Mouse (Mus musculus) layer of hippocampus, adult 2 months (tissue): Measurements from ENCODE around the gene Slc9a7. TPM values are rescaled to one million over a fixed set of nuclear protein-coding genes. Genes with fewer than 3 reads are reported as not detected.

Experiments
- DNase-seq, 2 experiments: peaks; one replicate each; pipeline ENCODE4 v3.0.0; 2022; ENCODE audit warnings: low spot score in 2 of 2
- H3K27ac ChIP-seq: fragments of 200-600 bp; 2 replicates; pipeline ENCODE4 v1.8.1; 2022
- H3K4me3 ChIP-seq: fragments of 200-600 bp; 2 replicates; pipeline ENCODE4 v1.8.1; 2022; ENCODE audit warnings: mild to moderate bottlenecking
- CTCF ChIP-seq: fragments of 200-600 bp; conservative IDR thresholded peaks from 2 replicates; pipeline ENCODE4 v1.8.1; 2022; ENCODE audit warnings: antibody characterized with exemption, mild to moderate bottlenecking, moderate library complexity
- total RNA-seq, 2 experiments: library from RNA; stranded (reverse); gene quantifications; 2 replicates each; pipeline ENCODE4 v1.2.3; 2021

Slc9a7 gene
- total RNA-seq, 2 experiments from 2014 or later: 62.9 to 65.6 TPM

DNA sequence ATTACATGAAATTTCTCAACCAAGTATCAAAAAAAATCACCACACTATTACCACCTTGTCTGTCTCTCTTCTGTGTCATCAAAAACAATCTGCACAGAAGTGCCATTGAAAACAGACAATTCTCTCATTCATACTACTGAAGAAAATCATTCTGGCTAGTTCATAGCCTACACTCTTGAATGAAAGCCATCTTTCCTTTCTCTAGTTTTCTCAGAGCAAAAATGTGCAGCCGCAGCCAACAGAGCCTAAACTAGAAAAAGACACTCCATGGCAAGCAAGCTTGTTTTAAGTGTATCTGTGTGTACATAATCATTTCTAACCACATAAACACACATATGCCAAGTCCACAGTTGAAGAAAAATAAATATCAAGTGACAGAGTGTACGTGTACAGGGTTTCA is 27.2 kb downstream of the Slc9a7 start:
- Histone ChIP-seq H3K27ac (no peak overlapping the region), H3K4me3 (no peak overlapping the region)
- DNase-seq: no peak
- no peak for TF ChIP-seq CTCF

DNA sequence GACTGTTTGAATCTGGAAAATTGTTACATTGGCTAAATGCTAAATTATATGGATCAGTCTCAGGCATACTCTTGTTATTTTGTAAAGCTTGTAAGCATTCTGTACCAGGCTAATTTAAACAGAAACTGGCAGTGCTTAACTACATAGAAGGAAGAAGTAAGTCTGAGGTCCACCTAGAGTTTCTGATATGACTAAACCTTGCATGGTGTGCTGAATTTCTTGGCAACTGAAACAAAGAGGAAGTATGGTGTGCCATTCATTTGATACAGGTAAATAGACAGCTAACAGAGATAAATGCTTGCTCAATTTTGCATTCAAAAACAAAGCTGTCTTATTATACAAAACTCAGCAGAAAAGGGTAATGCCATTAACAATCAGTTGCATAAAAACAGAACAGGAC is 63.5 kb downstream of the Slc9a7 start:
- no peak overlapping the region for H3K4me3 ChIP-seq
- H3K27ac ChIP-seq: no peak overlapping the region
- TF ChIP-seq CTCF: no peak
- no peak for DNase-seq

DNA sequence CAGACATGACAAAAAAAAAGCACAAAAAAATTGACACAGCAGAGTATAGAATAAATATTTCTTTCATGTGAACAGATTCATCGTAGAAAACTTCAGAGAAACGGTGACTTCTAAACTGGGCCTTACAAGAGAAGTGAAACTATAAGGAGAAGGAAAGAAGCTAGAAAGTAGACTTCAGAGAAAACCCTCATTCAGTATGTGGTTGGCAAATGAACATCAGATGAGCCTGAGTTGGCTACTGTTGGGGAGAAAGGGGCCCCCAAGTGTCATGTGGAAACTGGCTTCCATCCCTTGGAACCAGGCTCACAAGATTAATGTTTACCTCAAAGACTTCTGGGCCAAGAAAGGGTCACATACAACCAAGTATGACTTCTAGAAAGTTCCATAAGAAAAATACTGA is 70.1 kb downstream of the Slc9a7 start:
- TF ChIP-seq CTCF: no peak
- Histone ChIP-seq H3K27ac (no peak overlapping the region), H3K4me3 (no peak overlapping the region)
- no peak for DNase-seq

DNA sequence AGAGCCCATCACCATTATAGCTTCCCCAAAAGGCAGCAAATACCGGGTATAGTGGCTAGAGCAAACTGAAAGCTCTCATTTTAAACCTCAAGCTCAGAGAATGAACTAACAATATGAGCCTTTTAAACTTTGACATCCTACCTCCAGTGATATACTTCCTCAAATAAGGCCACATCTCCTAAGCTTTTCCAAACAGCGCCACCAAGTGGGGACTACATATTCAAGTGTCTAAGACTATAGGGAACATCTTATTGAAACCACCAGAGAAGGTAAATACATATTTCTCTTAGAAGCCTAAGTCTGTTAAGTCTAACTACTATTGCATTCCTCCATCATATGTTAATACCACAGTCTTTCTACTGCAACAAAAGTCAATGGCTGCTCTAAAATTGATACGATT is 106.0 kb downstream of the Slc9a7 start:
- no peak for DNase-seq
- Histone ChIP-seq H3K4me3 (no peak overlapping the region), H3K27ac (no peak overlapping the region)
- peak; percentile 36 for TF ChIP-seq CTCF

DNA sequence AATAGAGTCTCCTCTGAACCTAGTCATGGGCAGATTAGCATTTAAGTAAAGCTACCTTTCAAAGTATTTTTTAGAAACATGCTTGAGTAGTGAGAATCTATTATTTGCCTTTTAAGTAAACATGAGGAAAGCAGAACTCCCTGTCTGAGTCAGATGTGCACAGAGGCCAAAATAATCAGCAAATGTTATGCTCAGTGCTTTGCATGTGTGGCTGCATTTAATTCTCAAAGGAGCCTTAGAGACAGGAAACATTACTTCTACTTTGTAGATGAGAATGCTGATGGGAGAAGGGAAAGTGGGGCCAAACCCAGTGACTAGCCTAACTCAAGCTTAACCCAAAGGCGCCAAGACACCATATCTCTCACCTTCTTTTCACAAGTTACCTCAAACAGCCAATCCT is 114.8 kb downstream of the Slc9a7 start:
- no peak overlapping the region for H3K27ac ChIP-seq
- no peak for DNase-seq
- H3K4me3 ChIP-seq: no peak overlapping the region
- TF ChIP-seq CTCF: no peak

DNA sequence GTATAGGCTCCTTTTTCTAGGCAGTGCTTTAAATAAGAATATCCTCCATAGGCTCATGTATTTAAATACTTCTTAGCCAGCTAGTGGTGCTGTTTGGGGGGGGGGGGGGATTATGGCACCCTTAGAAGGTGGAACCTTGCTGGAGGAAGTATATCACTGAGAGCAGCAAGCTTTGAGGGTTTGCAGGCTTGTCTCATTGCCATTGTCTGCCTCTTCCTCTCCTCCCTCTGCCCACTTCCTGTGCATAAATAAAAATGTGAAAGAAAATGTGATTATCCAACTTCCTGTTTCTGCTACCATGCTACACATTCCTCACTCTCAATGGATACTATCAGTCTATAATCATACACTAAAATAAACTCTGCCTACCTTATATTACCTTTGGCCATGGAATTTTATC is 123.2 kb downstream of the Slc9a7 start:
- H3K4me3 ChIP-seq: no peak overlapping the region
- H3K27ac ChIP-seq: no peak overlapping the region
- DNase-seq: no peak
- no peak for TF ChIP-seq CTCF

DNA sequence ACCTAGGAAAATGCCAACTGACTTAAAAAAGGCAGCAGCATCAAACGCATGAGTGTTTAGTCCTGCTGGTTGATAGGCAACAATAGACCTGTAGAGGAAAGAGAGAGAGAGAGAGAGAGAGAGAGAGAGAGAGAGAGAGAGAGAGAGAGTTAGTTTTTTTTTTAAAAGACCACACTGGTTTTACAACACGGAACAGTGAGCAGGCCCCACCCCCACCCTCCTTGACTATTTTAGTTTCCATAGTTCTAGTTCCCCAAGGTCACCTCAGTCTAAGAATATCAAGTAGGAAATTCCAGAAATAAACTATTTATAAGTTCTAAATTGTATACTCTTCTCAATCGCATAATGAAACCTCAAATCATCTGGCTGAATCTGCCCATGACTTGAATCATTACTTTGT is 126.6 kb downstream of the Slc9a7 start:
- H3K4me3 ChIP-seq: no peak overlapping the region
- DNase-seq: no peak
- TF ChIP-seq CTCF: no peak
- no peak overlapping the region for H3K27ac ChIP-seq

DNA sequence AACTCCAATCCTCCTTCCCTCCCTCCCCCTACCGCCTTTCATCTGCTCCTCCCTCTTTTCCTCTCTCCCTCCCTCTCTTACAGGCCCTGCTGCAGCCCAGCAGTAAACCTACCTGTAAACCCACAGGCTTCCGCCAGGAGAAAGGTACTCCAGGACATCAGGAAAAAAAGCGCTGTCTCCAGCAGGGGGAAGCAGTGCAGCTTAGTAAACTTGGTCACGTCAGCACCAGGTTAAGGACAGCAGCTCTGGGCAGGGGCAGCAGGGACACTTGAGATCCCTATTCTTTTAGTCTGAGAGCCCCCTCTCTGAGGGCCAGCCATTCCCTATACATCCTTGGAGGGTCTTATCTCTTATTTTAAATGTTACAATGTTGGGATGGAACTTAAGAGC is 129.3 kb downstream of the Slc9a7 start:
- no peak overlapping the region for H3K27ac ChIP-seq
- TF ChIP-seq CTCF: peak; percentile 59
- DNase-seq: peak in 1 of 2 experiments; percentile 15

DNA sequence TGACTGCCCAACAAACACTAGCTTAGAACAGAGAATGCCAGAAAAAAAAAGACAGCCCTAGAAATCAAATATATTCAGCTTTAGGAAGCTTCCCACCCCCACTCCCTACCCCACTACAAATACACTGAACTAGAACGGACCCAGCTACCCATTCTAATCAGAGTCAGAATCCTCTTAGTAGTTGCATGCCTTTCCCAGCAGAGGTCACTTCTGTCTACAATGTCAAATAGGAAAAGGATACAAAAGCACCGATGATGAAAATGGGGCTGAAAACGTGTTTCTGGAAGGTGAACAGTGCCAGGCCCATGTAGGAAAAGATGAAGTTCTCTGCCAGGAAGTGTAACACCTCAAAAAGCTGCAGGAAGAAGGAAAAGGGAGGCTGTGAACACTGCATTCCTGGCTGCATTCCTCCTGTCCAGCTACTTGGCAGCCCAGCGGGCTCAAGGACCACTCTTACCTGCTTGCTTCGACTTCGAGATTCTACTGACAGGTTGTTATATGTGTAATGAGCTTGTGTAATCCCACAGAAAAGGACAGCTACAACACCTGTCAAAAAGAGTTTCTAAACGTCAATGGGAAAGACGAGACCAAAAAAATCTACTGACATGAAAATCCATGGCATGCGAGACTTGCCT is 129.8 kb downstream of the Slc9a7 start:
- Histone ChIP-seq H3K27ac (no peak overlapping the region), H3K4me3 (no peak overlapping the region)
- DNase-seq: no peak
- peak; percentile 46 for TF ChIP-seq CTCF

More for the DNA sequence above, 129.3 kb downstream of the Slc9a7 start:
- H3K4me3 ChIP-seq: no peak overlapping the region

DNA sequence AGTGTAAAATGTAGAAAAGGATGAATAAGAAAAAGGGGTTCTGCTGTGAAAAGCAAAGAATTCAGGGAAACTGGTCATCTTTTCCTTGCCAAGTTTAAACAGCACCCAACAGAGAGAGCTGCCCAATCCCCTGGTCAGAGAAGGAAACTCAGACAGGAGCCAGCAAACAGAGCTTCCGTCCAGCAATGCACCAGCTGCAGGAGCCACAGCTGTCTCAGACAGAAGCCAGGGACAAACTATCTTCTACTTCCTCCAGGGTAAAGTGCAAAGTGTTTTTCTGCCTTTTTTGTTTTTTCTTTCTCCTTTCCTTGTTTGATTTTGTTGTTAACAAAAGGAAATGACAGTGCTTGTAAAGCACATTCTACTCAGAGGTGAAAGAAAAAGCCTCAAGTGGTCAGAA is 131.3 kb downstream of the Slc9a7 start:
- no peak overlapping the region for H3K4me3 ChIP-seq
- TF ChIP-seq CTCF: no peak
- DNase-seq: no peak

DNA sequence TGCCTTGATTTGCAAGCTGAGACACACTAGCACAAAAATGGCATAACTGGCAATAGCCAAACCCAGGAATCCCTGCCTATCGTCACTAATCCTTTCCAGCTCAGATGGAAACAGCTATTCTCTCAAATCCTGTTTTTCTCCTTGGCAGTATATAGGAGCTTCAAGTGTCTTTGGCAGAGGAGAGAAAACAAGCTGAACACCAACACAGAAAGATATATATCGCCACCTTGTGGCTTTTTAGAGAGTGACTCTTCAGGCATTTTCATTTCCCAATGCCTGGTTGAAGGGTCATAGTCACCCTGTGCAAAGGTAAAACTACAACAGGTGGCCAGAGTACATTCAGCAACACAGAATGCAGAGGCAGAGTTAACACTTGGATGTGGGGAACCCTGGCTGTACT is 134.1 kb downstream of the Slc9a7 start:
- Histone ChIP-seq H3K4me3 (no peak overlapping the region), H3K27ac (no peak overlapping the region)
- peak; percentile 80 for TF ChIP-seq CTCF
- peak in 1 of 2 experiments; percentile 9 for DNase-seq

More for the DNA sequence above, 131.3 kb downstream of the Slc9a7 start:
- no peak overlapping the region for H3K27ac ChIP-seq

DNA sequence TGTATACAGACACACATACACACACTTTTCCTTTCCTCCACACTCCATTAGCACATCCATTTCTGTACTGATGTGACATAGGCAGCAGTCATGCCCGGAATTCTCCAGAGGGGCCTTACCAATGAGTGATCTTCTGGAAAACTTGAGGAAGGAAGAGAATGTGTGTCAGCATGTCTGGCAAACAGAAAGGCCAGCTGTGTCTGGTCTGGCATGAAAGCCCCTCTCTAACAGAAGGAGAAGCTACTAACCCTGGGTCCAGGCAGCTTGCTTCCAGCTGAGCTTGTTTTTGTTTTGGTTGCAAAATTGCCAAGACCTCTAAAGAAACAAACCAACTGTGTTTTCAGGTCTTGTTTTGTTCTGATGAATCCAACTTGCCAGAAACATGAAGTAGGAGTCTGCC is 162.1 kb downstream of the Slc9a7 start:
- no peak overlapping the region for H3K4me3 ChIP-seq
- DNase-seq: no peak
- no peak overlapping the region for H3K27ac ChIP-seq
- TF ChIP-seq CTCF: no peak

DNA sequence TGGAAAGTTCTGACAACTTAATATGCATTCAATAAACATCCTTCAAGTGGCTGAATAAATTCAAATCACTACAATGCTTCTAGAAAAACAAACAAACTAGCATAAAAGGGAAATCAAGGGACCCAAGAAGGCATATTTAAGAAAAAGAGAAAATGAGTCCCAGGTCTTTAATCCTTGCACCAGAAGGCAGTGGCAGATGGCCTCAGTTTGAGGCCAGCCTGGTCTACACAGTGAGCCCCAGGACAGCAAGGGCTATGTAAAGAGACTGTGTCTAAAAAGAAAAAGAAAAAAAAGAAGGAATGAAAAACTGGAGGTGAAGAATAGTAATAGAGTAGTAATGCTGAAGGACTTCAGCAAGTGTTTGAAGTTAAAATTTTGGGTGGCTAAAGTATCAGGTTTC is 162.7 kb downstream of the Slc9a7 start:
- H3K27ac ChIP-seq: no peak overlapping the region
- no peak for TF ChIP-seq CTCF
- H3K4me3 ChIP-seq: no peak overlapping the region
- DNase-seq: no peak

DNA sequence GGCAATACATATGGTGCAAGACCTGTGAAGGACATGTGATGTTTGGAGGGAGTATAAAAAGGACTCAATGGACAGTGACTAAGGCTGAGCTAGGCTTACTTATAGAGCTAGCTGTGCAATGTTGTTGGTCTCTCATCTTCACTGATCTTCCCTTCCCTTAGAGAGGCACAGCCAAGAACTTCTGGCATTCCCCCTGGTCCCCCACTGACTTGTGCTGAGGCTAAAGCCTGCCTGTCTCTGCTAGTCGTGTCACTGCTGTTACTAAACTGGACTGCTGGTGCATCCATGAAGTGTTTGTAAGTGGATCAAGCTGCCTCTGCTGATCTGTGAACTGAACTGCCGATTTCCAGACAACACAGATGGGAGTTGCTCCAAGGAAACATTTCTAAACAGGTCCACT is 166.1 kb downstream of the Slc9a7 start:
- no peak overlapping the region for H3K4me3 ChIP-seq
- no peak for DNase-seq
- no peak for TF ChIP-seq CTCF
- H3K27ac ChIP-seq: no peak overlapping the region

DNA sequence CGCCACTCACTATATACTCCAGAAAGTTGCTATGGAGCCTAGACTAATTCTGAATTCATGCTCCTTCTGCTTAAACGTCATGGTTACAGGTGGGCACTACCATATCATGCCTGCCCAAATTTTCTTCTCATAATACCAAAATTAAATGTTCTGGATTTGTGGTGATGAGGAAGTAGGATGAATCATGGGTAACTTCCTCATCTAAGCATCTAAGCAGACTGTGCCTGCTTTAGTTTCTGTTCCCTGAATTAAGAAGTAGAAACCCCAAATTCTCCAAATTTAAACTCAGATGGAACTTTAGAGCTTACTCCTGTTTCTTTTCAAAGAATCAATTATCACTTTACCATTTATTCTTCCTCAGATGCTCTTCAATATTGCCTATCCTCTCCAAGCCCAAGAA is 173.9 kb downstream of the Slc9a7 start:
- Histone ChIP-seq H3K27ac (no peak overlapping the region), H3K4me3 (no peak overlapping the region)
- DNase-seq: no peak
- no peak for TF ChIP-seq CTCF
